Mouse (Mus musculus) G1E (cell line): ENCODE data around the gene Tada2a. TPM values are rescaled to one million over a fixed set of nuclear protein-coding genes. Genes with fewer than 3 reads are reported as not detected.

Experiments used
- ATAC-seq: 2 replicates; pipeline ENCODE4 v1.8.0; 2016; ENCODE audit warnings: mild to moderate bottlenecking; ENCODE audit not compliant: insufficient number of reproducible peaks, poor library complexity, low FRiP score, severe bottlenecking; ENCODE audit errors: extremely low read depth
- DNase-seq: peaks from one replicate; pipeline ENCODE4 v3.0.0; 2012; ENCODE audit warnings: low spot score
- H3K27me3 ChIP-seq: 2 replicates; pipeline ENCODE4 v1.6.1; 2012; ENCODE audit warnings: mild to moderate bottlenecking, low read length, inconsistent platforms; ENCODE audit not compliant: insufficient read depth
- H3K36me3 ChIP-seq: replicated peaks from 2 replicates; pipeline ENCODE3; 2012; ENCODE audit warnings: mild to moderate bottlenecking, inconsistent platforms
- H3K4me1 ChIP-seq: 2 replicates; pipeline ENCODE4 v1.6.1; 2012; ENCODE audit warnings: low read depth, low read length, inconsistent platforms, mixed read lengths; ENCODE audit not compliant: insufficient read depth
- H3K4me3 ChIP-seq: 2 replicates; pipeline ENCODE4 v1.5.1; 2012; ENCODE audit warnings: low read depth, mild to moderate bottlenecking, inconsistent platforms, low read length, moderate library complexity, mixed read lengths
- H3K9me3 ChIP-seq: replicated peaks from 2 replicates; pipeline ENCODE4 v1.6.1; 2012; ENCODE audit warnings: inconsistent platforms
- CTCF ChIP-seq: IDR thresholded peaks from 2 replicates; pipeline ENCODE4 v1.5.1; 2012; ENCODE audit warnings: low read depth, low read length, inconsistent platforms, mixed read lengths
- GATA1 ChIP-seq: IDR thresholded peaks from 2 replicates; pipeline ENCODE4 v1.6.1; 2012; ENCODE audit warnings: borderline replicate concordance, low read length, inconsistent platforms, mixed read lengths
- GATA2 ChIP-seq: IDR thresholded peaks from 2 replicates; pipeline ENCODE4 v1.6.1; 2012; ENCODE audit warnings: low read depth, low read length, inconsistent platforms, borderline replicate concordance
- POLR2AphosphoS5 ChIP-seq: IDR thresholded peaks from 2 replicates; pipeline ENCODE4 v1.6.1; 2012; ENCODE audit warnings: low read depth, low read length, inconsistent platforms; ENCODE audit not compliant: insufficient replicate concordance
- TAL1 ChIP-seq: conservative IDR thresholded peaks from 2 replicates; pipeline ENCODE4 v1.6.1; 2012; ENCODE audit warnings: low read depth, low read length, inconsistent platforms, mixed read lengths
- polyA plus RNA-seq: library from polyadenylated mRNA; stranded (reverse); fragments of >175 nt; gene quantifications from 2 replicates; pipeline ENCODE4 v1.2.3, GENCODE M21; 2012
- total RNA-seq, 2 experiments: library from RNA; stranded (forward) in 1 of 2; stranded (reverse) in 1 of 2; fragments of 200-1000 nt in 1 of 2; fragments of >200 nt in 1 of 2; fragmentation: Nextera tagmentation in 1 of 2; gene quantifications; 2 replicates each; pipeline ENCODE4 v1.2.3; 2014 to 2017

The Tada2a gene
- total and polyA plus RNA-seq, 3 experiments, result 1.9 to 18.7 (median 18.5) TPM

DNA sequence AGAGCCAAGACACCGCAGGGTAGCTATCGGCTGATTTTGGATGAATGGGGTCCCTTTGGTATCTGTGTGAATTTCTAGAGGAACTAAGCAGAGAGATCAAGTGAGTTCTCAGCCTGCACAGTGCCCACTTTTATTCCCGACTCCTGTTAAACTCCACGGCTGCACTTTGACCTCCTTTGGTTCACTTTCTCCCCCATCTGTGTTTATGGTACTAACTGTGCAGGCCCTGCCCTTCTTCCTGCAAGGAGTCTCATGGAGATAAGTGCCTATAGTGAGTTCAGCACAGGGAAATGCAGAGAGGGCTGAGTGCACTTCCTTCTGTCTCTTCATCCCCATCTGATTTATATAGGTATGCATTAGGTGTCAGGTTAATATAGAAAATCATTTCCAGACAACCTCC lies 35.2 kb upstream of the Tada2a start:
- no peak for ATAC-seq
- no peaks in the 10 kb centered on the region for H3K36me3 ChIP-seq
- H3K9me3 ChIP-seq, result no peaks in the 10 kb centered on the region
- TF ChIP-seq GATA1, result no peak
- TF ChIP-seq CTCF, result no peak
- no peak for TF ChIP-seq TAL1
- TF ChIP-seq POLR2AphosphoS5, result no peak
- no peak for TF ChIP-seq GATA2
- no peak overlapping the region for H3K4me3 ChIP-seq
- peaks cover 25% of the 10 kb centered on the region for H3K27me3 ChIP-seq
- DNase-seq, result no peak
- peaks cover 3% of the 10 kb centered on the region; the same call in 1 of the 2 replicates for H3K4me1 ChIP-seq

DNA sequence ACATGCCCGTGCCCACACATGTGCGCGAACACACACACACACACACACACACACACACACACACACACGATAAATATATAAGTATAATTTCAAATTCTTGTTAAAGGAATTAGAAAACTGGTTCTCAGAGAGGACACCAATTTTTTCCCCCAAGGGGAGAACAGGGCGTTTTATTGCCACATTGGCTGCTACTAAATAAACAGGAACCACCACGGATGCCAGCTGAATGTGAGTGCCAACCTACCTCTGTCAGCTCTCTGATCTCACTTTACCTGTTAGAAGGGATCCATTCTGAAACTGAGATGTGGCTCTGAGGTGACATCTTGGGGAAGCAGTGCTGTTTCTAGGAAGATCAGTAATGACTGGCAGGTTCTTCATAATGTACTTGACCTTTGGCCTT lies 34.7 kb upstream of the Tada2a start:
- no peak overlapping the region for H3K4me3 ChIP-seq
- H3K27me3 ChIP-seq, result peaks cover 25% of the 10 kb centered on the region
- H3K4me1 ChIP-seq, result peaks cover 3% of the 10 kb centered on the region; the same call in 1 of the 2 replicates
- H3K9me3 ChIP-seq, result no peaks in the 10 kb centered on the region
- no peak for DNase-seq
- ATAC-seq, result no peak
- no peak for TF ChIP-seq POLR2AphosphoS5
- no peak for TF ChIP-seq GATA2
- TF ChIP-seq TAL1, result no peak
- TF ChIP-seq CTCF, result no peak
- TF ChIP-seq GATA1, result no peak
- no peaks in the 10 kb centered on the region for H3K36me3 ChIP-seq

DNA sequence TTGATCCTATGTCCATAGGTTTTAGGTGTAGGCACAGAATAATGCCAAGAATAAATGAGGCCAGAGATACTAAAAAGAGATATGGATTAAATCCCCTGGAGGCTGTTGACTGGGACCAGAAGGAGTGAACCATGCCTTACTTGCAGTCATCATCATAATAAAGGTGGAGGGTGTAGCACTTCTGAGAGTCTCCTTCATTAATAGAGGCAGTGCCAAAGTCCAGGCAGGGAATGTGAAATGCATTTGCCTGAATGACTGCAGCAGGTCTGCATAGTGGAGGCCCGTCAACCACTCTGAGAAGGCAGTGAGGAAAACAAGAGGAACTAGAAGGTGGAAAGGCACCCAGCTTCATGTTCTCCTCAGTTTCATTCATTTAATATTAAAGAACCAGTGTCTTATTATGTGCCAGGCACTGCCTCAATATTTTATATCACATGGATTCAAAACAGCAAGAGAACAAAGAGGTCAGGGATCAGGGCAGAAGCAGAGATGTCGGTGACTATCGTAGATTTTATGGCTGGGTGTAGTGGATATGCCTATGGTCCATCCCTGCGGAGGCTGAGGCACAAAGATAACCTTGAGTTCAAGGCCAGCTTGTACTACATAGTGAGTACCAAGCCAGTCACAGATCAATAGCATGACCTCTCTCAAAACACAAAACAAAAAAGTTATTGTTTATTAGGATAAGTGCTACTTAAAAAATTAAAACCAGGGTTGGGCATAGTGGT lies 27.3 kb upstream of the Tada2a start:
- Histone ChIP-seq H3K4me3 (no peak overlapping the region), H3K36me3 (no peaks in the 10 kb centered on the region), H3K9me3 (no peaks in the 10 kb centered on the region), H3K4me1 (no peaks in the 10 kb centered on the region), H3K27me3 (peaks cover 21% of the 10 kb centered on the region)
- TF ChIP-seq GATA1 (no peak), GATA2 (no peak), TAL1 (no peak), CTCF (no peak), POLR2AphosphoS5 (no peak)
- no peak for ATAC-seq
- no peak for DNase-seq

DNA sequence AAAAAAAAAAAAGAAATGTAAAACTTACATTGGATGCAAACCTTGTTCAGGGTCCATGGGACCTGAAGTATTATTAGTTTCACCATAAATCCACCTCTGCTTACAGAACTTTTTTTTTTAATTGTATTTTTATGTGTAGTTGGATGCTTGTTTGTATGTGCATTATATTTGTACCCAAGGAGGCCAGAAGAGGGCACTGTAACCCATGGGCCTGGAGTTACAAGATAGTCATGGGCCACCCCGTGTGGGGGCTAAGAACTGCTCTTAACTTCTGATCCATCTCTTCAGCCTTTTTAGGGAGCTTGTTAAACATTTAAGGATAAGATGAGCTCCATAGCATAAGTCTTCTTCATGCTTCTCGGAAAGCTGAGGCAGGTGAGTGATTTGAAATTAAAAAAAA lies 21.5 kb upstream of the Tada2a start:
- Histone ChIP-seq H3K36me3 (no peaks in the 10 kb centered on the region), H3K9me3 (no peaks in the 10 kb centered on the region), H3K4me3 (no peak overlapping the region), H3K27me3 (peaks cover 26% of the 10 kb centered on the region), H3K4me1 (peaks cover 3% of the 10 kb centered on the region; the same call in 1 of the 2 replicates)
- TF ChIP-seq POLR2AphosphoS5, result no peak
- TF ChIP-seq TAL1, result no peak
- TF ChIP-seq GATA2, result no peak
- no peak for TF ChIP-seq CTCF
- TF ChIP-seq GATA1, result no peak
- no peak for ATAC-seq
- no peak for DNase-seq

GRCm38 (mm10) chr11:84146081-84146480 lies 16.7 kb upstream of the Tada2a start:
- Histone ChIP-seq H3K27me3 (peaks cover 21% of the 10 kb centered on the region), H3K9me3 (no peaks in the 10 kb centered on the region), H3K4me3 (no peak overlapping the region), H3K36me3 (no peaks in the 10 kb centered on the region), H3K4me1 (peaks cover 3% of the 10 kb centered on the region; the same call in 1 of the 2 replicates)
- DNase-seq (no peak), ATAC-seq (no peak)
- no peak for TF ChIP-seq POLR2AphosphoS5
- TF ChIP-seq GATA1, result no peak
- no peak for TF ChIP-seq GATA2
- TF ChIP-seq CTCF, result no peak
- TF ChIP-seq TAL1, result no peak

- no peak for ATAC-seq
- peaks cover 21% of the 10 kb centered on the region for H3K27me3 ChIP-seq
- TF ChIP-seq TAL1 (no peak), GATA2 (no peak), CTCF (no peak), GATA1 (no peak), POLR2AphosphoS5 (no peak)
Observed at GRCm38 (mm10) chr11:84145201-84145798, 15.9 kb upstream of the Tada2a start.

More at GRCm38 (mm10) chr11:84145201-84145798, 15.9 kb upstream of the Tada2a start:
- Histone ChIP-seq H3K9me3 (no peaks in the 10 kb centered on the region), H3K36me3 (no peaks in the 10 kb centered on the region), H3K4me1 (peaks cover 3% of the 10 kb centered on the region; the same call in 1 of the 2 replicates), H3K4me3 (no peak overlapping the region)
- DNase-seq, result no peak
